Mouse (Mus musculus) heart, adult 8-10 months (tissue): ENCODE data around the gene Pla2g2d. TPM values are rescaled to one million over a fixed set of nuclear protein-coding genes. Genes with fewer than 3 reads are reported as not detected.

Experiments used
- DNase-seq: peaks from one replicate; pipeline ENCODE4 v3.0.0; 2022; ENCODE audit warnings: low spot score
- total RNA-seq, 4 experiments: library from RNA; stranded (reverse); gene quantifications; 2 replicates each; pipeline ENCODE4 v1.2.4; 2022

Pla2g2d gene
- total RNA-seq, 4 experiments from 2014 or later: 0.44 to 1.9 (median 1.2) TPM; not detected in 1

DNA sequence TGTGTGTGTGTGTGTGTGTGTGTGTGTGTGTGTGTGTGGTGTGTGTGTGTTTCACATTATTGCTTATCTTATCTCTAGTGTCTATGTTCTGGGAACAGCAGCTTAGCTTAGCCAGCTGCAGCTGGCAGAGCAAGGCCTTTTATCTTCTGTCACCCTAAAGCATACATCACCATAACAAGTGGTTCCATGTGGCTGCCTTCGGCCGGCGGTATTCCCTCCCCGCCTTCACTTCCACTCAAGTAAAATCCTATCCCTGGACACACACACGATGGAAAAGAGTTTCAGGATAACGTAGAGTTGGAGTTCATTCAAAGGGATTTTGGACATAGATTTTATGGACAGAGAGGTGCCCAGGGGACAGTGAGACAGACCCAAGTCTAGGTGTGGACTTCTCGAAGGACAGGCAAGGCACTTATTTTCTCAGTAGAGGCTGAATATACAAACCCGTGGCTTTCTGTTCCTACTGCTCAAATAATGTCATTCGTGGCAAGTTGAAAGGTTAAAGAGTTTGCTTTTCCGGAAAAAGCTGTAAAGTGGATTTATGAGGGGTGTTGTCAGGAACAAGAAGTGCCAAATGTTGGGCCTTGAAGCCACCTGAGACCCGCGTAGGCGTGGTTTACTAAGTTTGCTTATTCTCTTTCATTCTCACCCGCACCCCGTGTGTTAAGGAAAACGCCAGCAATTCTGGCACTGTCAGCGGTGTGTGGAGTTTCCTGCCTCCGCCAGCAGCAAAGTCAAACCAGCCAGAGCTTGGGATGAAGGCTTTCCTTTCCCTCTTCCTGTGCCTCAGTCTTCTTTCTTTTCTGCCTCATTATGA is 50.4 kb downstream of the Pla2g2d start:
- no peak for DNase-seq

DNA sequence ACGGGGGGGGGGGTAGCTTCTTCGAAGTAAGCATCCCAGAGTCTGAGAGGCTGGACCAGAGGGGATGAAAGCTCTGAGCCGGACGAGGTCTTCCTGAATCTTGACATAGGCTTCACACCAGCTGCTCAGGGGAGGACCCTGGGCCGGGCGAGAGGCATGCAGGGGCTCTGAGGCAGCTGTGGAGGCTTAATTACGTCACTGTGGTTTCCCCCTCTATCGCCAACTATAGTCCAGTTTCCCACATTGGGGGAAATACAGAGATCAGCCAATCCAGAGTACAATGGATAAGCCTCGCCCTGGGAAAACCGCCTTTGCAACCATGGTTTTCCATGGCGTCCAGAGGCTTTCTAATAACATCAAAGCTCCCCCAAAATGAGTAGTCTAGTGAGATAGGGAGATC is 51.6 kb downstream of the Pla2g2d start:
- DNase-seq: no peak

Other genes starting within 250 kb of the Pla2g2d start
- gene Vwa5b1, start 139.9 kb upstream of the Pla2g2d start, total RNA-seq: not detected
- gene Pla2g2c, start 50.9 kb upstream of the Pla2g2d start, total RNA-seq: under 1 TPM in 2 of 4 experiments, not detected in 2; 0.17 to 0.19 TPM
- 1 to 10 TPM; 2.3 to 3.3 (median 2.8) TPM for gene Ubxn10, start 38.6 kb upstream of the Pla2g2d start, total RNA-seq
- under 1 TPM; 0.34 to 0.63 (median 0.55) TPM for gene Pla2g2f, start 18.1 kb upstream of the Pla2g2d start, total RNA-seq
- gene Pla2g5, start 87.7 kb downstream of the Pla2g2d start, total RNA-seq: 10 to 100 TPM; 32.9 to 44.0 (median 38.3) TPM
- gene Gm13030, start 98.2 kb downstream of the Pla2g2d start, total RNA-seq: not detected
- gene Pla2g2e, start 102.2 kb downstream of the Pla2g2d start, total RNA-seq: 1 to 10 TPM in 1 of 4 experiments, not detected in 3; 2.0 TPM
- gene Otud3, start 138.2 kb downstream of the Pla2g2d start, total RNA-seq: 10 to 100 TPM in 1 of 4 experiments, 1 to 10 TPM in 3; 9.6 to 14.6 (median 9.9) TPM
- under 1 TPM in 1 of 4 experiments, not detected in 3; 0.23 TPM for gene Rnf186, start 191.4 kb downstream of the Pla2g2d start, total RNA-seq
- 10 to 100 TPM in 3 of 4 experiments, 1 to 10 TPM in 1; 9.9 to 13.6 (median 11.7) TPM for gene Tmco4, start 197.2 kb downstream of the Pla2g2d start, total RNA-seq